Mouse (Mus musculus): ENCODE measurements around the gene Usp3.

DNA sequence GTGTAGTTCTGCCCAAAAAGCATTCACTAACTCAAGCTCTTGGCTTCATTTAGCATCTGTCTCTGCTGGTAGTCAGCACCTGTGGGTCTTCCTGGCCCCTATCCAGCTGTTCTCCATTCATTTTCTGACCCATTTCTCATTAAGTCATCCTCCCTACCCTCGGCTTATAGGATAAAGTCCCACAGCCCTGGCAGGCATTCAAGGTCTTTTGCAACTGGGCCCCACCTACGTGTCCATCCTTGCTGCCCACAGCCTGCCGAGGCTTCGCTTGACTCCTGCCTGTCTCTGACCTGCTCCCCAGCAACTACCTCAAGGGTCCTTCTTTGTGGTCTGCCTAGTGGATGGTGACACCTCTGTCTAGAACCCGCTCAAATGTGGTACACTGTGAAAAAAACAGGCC is 33.7 kb upstream of the Usp3 start:
- no peak for TF ChIP-seq CTCF (IDR thresholded peaks at IDR 0.05; ENCODE audit: extremely low read depth, insufficient read depth, insufficient read length, insufficient replicate concordance)
- TF ChIP-seq POLR2A (IDR thresholded peaks at IDR 0.05; ENCODE audit: low read depth, low read length): no peak

Data from spleen, adult 2 months (tissue).